Mouse (Mus musculus): ENCODE measurements around the gene Rnf222. TPM values are rescaled to one million over a fixed set of nuclear protein-coding genes. Genes with fewer than 3 reads are reported as not detected.

Gene Rnf222
- polyA plus RNA-seq, 1 experiment from 2014 or later = not detected

DNA sequence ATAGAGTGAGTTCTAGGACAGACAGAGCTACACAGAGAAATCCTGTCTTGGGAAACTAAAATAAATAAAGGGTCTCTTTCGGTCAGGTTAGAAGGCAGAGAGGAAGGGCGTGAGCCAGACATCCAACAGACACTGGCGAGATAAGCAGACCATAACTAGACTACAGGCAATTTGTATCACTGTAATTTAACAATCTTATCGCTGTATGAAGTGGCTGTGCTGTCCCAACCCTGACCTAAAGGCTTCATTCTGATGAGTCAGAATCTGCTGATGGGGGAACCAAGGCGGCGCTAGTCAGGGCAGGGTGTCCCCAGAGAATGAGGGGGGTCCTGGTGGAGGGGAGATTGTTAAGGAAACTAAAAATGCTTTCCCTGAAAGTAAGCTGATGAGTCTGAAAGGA lies 10.4 kb downstream of the Rnf222 start:
- WGBS = 61% methylated on average over 6 of the region's 6 CpGs
- Histone ChIP-seq H3K4me2 (ENCODE audit: low read length) (no peak overlapping the region), H3K4me1 (ENCODE audit: control insufficient read depth in 2 of 2, insufficient read depth in 2 of 2, low read length in 2 of 2) (peaks cover 0 to 7% of the 10 kb centered on the region in 2 experiments; a peak in 1 of 4 replicates), H3K9me3 (ENCODE audit: control insufficient read depth, low read length) (0 out of 2 replicates have a peak, but pooled peaks cover 2% of the 10 kb centered on the region), H3K27ac (replicated peaks in 1 of 2; ENCODE audit: control insufficient read depth in 1 of 2, insufficient read depth in 1 of 2, low read depth in 2 of 2, low read length in 2 of 2) (no peak overlapping the region), H3K4me3 (ENCODE audit: control insufficient read depth in 1 of 2, insufficient read depth in 1 of 2, low read depth in 1 of 2, low read length in 2 of 2) (no peak overlapping the region), H3K27me3 (ENCODE audit: control insufficient read depth, insufficient read depth, low read length) (no peaks in the 10 kb centered on the region), H3K9ac (ENCODE audit: low read length) (no peak overlapping the region), H3K36me3 (ENCODE audit: control insufficient read depth, insufficient read depth, low read length) (peaks cover 14% of the 10 kb centered on the region)
- ATAC-seq (ENCODE audit: insufficient number of reproducible peaks, insufficient read depth, low FRiP score, low read depth) = no peak

DNA sequence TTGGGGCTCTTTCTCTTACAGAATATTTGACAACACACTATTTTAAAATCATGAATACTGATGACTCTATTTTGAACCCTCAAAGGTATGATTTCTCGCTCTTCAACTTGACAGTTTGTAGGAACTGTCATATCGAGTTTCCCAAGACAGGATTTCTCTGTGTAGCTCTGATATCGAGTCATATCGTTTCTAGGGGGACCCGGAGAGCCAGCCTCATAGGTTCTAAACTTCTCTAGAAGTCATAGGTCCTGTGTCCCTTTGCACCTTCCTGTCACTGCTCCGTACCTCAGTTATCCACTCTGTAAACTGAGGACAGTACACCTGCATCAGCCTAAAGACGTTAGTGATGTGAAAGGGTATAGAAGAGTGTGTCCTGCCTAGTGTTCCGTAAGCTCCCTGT lies 11.5 kb downstream of the Rnf222 start:
- Histone ChIP-seq H3K4me2 (ENCODE audit: low read length) (no peak overlapping the region), H3K36me3 (ENCODE audit: control insufficient read depth, insufficient read depth, low read length) (peaks cover 24% of the 10 kb centered on the region), H3K9ac (ENCODE audit: low read length) (no peak overlapping the region), H3K4me1 (ENCODE audit: control insufficient read depth in 2 of 2, insufficient read depth in 2 of 2, low read length in 2 of 2) (peaks cover 0 to 7% of the 10 kb centered on the region in 2 experiments; a peak in 1 of 4 replicates), H3K27ac (replicated peaks in 1 of 2; ENCODE audit: control insufficient read depth in 1 of 2, insufficient read depth in 1 of 2, low read depth in 2 of 2, low read length in 2 of 2) (no peak overlapping the region), H3K4me3 (ENCODE audit: control insufficient read depth in 1 of 2, insufficient read depth in 1 of 2, low read depth in 1 of 2, low read length in 2 of 2) (no peak overlapping the region), H3K9me3 (ENCODE audit: control insufficient read depth, low read length) (0 out of 2 replicates have a peak, but pooled peaks cover 2% of the 10 kb centered on the region), H3K27me3 (ENCODE audit: control insufficient read depth, insufficient read depth, low read length) (no peaks in the 10 kb centered on the region)
- WGBS = 85% methylated on average over 8 of the region's 8 CpGs
- no peak for ATAC-seq (ENCODE audit: insufficient number of reproducible peaks, insufficient read depth, low FRiP score, low read depth)

DNA sequence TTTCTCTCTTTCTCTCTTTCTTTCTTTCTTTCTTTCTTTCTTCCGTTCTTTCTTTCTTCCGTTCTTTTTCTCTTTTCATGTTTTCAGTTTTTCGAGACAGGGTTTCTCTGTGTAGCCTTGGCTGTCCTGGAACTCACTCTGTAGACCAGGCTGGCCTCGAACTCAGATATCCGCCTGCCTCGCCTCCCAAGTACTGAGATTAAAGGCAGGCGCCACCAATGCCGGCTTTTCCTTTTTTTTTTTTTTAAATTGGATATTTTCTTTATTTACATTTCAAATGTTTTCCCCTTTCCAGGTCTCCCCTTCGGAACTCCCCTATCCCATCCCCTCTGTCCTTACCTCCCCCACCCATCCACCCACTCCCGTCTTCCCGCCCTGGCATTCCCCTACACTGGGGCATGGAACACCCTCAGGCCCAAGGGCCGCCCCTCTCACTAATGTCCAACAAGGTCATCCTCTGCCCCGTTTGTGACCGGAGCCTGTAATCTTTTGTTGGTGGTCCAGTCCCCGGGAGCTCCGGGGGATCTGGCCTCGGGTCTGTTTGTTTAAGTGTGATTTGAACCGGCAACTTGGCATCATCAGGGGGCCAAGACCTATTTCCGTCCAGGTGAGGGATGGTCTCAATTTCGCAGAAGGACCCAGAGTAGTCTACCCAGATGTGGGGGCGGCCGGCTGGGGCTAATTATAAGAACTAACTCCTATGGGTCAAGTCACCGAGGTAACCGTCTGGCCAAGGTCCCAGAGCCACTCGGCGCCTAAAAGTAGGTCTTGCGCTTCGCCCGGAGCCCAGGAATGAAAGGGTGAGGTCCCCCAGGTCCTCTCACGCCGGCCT lies 12.4 kb downstream of the Rnf222 start:
- Histone ChIP-seq H3K36me3 (ENCODE audit: control insufficient read depth, insufficient read depth, low read length) (peaks cover 33% of the 10 kb centered on the region), H3K27me3 (ENCODE audit: control insufficient read depth, insufficient read depth, low read length) (no peaks in the 10 kb centered on the region), H3K4me1 (ENCODE audit: control insufficient read depth in 2 of 2, insufficient read depth in 2 of 2, low read length in 2 of 2) (peaks cover 0 to 7% of the 10 kb centered on the region in 2 experiments; a peak in 1 of 4 replicates), H3K27ac (replicated peaks in 1 of 2; ENCODE audit: control insufficient read depth in 1 of 2, insufficient read depth in 1 of 2, low read depth in 2 of 2, low read length in 2 of 2) (no peak overlapping the region), H3K9me3 (ENCODE audit: control insufficient read depth, low read length) (0 out of 2 replicates have a peak, but pooled peaks cover 2% of the 10 kb centered on the region), H3K4me3 (ENCODE audit: control insufficient read depth in 1 of 2, insufficient read depth in 1 of 2, low read depth in 1 of 2, low read length in 2 of 2) (peak overlapping the region; percentile 42 to 80), H3K4me2 (ENCODE audit: low read length) (peak overlapping the region; percentile 74), H3K9ac (ENCODE audit: low read length) (peak overlapping the region; percentile 64)
- 26% methylated on average over 31 of the region's 31 CpGs for WGBS
- ATAC-seq (ENCODE audit: insufficient number of reproducible peaks, insufficient read depth, low FRiP score, low read depth) = no peak

DNA sequence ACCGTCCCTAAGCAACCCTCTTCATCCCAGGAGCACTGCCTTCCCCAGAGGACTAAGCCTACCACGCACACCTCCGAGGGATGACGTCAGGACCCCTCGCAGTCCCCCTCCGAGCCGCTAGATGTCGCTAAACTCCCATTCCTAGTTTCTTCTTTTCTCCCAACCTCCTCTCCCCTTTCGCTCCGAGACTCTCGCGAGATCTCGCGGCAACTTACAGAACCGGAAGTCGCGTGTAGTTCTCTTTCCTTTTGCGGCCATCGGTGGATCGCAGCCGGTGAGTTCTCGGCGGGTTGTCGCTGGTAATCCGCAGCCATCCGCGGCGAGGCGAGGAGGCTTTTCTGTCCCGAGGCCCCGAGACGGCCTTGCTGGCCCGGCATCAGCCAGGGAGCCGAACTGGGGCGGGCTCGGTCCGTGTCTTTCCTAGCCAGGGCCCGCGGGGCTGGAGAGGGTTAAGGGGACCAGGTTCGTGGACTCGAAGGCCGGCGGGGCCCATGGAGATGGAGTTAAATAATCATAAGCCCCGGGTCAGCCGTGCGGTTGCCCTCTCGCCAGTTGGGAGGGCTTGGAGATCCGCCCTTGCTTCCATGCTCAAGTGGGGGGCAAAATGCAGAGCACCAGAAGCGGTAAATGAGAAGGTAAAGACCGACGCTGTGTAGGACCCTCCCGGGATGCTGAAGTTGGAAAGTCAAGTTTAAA lies 13.1 kb downstream of the Rnf222 start, which contains the start of gene Rpl26:
Gene Rpl26 (plus strand): TSS at position 233 of the 696 bp plus-strand sequence.
- ATAC-seq (ENCODE audit: insufficient number of reproducible peaks, insufficient read depth, low FRiP score, low read depth) = peak; percentile 77
- 0 out of 2 replicates have a peak, but pooled peaks cover 2% of the 10 kb centered on the region for H3K9me3 ChIP-seq (ENCODE audit: control insufficient read depth, low read length)
- under 1% methylated on average over 52 of the region's 52 CpGs for WGBS
- H3K27me3 ChIP-seq (ENCODE audit: control insufficient read depth, insufficient read depth, low read length) = no peaks in the 10 kb centered on the region
- H3K4me1 ChIP-seq (ENCODE audit: control insufficient read depth in 2 of 2, insufficient read depth in 2 of 2, low read length in 2 of 2) = peaks cover 0 to 7% of the 10 kb centered on the region in 2 experiments; a peak in 1 of 4 replicates
- H3K36me3 ChIP-seq (ENCODE audit: control insufficient read depth, insufficient read depth, low read length) = peaks cover 41% of the 10 kb centered on the region
- peak within 1 kb of the TSS; percentile 76 to 82 for H3K27ac ChIP-seq (replicated peaks in 1 of 2; ENCODE audit: control insufficient read depth in 1 of 2, insufficient read depth in 1 of 2, low read depth in 2 of 2, low read length in 2 of 2)
- peak within 1 kb of the TSS; percentile 74 for H3K4me2 ChIP-seq (ENCODE audit: low read length)
- peak within 1 kb of the TSS; percentile 92 for H3K9ac ChIP-seq (ENCODE audit: low read length)
- peak within 1 kb of the TSS; percentile 80 to 95 for H3K4me3 ChIP-seq (ENCODE audit: control insufficient read depth in 1 of 2, insufficient read depth in 1 of 2, low read depth in 1 of 2, low read length in 2 of 2)

DNA sequence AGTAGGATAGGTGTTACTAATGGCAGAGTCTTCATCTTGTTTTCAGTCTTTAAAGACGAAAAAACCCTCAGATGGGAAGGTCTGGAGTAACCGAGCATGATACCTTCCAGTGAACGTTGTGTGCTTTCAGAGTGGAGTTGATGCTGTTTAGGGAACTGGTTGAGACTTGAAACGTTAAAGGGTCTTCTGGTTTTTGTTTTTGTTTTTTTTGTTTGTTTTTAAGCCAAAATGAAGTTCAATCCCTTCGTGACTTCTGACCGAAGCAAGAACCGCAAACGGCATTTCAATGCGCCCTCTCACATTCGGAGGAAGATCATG lies 13.7 kb downstream of the Rnf222 start:
- no peak for ATAC-seq (ENCODE audit: insufficient number of reproducible peaks, insufficient read depth, low FRiP score, low read depth)
- Histone ChIP-seq H3K27me3 (ENCODE audit: control insufficient read depth, insufficient read depth, low read length) (no peaks in the 10 kb centered on the region), H3K4me3 (ENCODE audit: control insufficient read depth in 1 of 2, insufficient read depth in 1 of 2, low read depth in 1 of 2, low read length in 2 of 2) (peak overlapping the region; percentile 80 to 95), H3K4me1 (ENCODE audit: control insufficient read depth in 2 of 2, insufficient read depth in 2 of 2, low read length in 2 of 2) (peaks cover 0 to 7% of the 10 kb centered on the region in 2 experiments; a peak in 1 of 4 replicates), H3K27ac (replicated peaks in 1 of 2; ENCODE audit: control insufficient read depth in 1 of 2, insufficient read depth in 1 of 2, low read depth in 2 of 2, low read length in 2 of 2) (peak overlapping the region; percentile 76 to 82), H3K9me3 (ENCODE audit: control insufficient read depth, low read length) (0 out of 2 replicates have a peak, but pooled peaks cover 1% of the 10 kb centered on the region), H3K36me3 (ENCODE audit: control insufficient read depth, insufficient read depth, low read length) (peaks cover 45% of the 10 kb centered on the region), H3K9ac (ENCODE audit: low read length) (peak overlapping the region; percentile 92), H3K4me2 (ENCODE audit: low read length) (peak overlapping the region; percentile 74)
- under 1% methylated on average over 10 of the region's 10 CpGs for WGBS

DNA sequence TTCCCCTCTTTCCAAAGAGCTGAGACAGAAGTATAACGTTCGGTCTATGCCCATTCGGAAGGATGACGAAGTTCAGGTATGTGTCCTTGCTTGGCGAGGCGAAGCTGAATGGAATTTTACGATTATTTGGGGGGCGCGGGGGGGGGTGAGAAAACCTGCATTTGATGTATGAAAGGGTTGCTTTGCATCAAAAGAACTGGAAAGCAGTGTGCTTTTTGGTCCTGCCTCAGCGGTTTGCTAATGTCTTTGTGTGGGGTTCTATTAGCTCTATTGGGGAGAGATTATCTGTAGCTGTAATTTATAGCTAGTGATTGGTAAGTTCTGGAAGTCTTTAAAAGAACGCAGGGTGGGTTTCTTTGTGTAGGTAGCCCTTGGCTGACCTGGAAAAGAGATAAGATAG lies 14.0 kb downstream of the Rnf222 start:
- WGBS = under 1% methylated on average over 11 of the region's 11 CpGs

DNA sequence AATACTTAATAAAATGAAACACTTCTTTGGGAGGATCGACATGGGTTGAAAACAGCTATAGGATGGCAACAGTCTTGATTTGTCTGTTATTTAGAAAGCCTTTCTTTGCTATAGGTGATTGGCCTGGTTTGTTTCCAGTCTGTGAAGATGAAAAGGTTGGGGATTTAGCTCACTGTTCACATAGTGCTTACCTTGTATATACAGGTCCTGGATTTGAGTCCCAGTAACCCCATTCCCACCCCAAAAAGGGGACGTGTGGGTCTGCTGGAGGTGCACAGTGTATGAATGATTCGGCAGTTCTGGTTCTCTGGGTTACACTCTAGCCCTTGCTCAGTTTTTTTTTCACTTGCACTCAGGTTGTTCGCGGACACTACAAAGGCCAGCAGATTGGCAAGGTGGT lies 14.5 kb downstream of the Rnf222 start:
- H3K36me3 ChIP-seq (ENCODE audit: control insufficient read depth, insufficient read depth, low read length) = peaks cover 49% of the 10 kb centered on the region
- H3K4me3 ChIP-seq (ENCODE audit: control insufficient read depth in 1 of 2, insufficient read depth in 1 of 2, low read depth in 1 of 2, low read length in 2 of 2) = peak overlapping the region in 1 of 2 experiments; percentile 80; a peak in 3 of 4 replicates
- peak overlapping the region; percentile 74 for H3K4me2 ChIP-seq (ENCODE audit: low read length)
- H3K27me3 ChIP-seq (ENCODE audit: control insufficient read depth, insufficient read depth, low read length) = no peaks in the 10 kb centered on the region
- no peak for ATAC-seq (ENCODE audit: insufficient number of reproducible peaks, insufficient read depth, low FRiP score, low read depth)
- peaks cover 0 to 7% of the 10 kb centered on the region in 2 experiments; a peak in 1 of 4 replicates for H3K4me1 ChIP-seq (ENCODE audit: control insufficient read depth in 2 of 2, insufficient read depth in 2 of 2, low read length in 2 of 2)
- H3K27ac ChIP-seq (replicated peaks in 1 of 2; ENCODE audit: control insufficient read depth in 1 of 2, insufficient read depth in 1 of 2, low read depth in 2 of 2, low read length in 2 of 2) = no peak overlapping the region
- WGBS = 85% methylated on average over 5 of the region's 5 CpGs
- H3K9me3 ChIP-seq (ENCODE audit: control insufficient read depth, low read length) = no peaks in the 10 kb centered on the region
- peak overlapping the region; percentile 92 for H3K9ac ChIP-seq (ENCODE audit: low read length)

More for the DNA sequence above, 14.0 kb downstream of the Rnf222 start:
- peak overlapping the region; percentile 74 for H3K4me2 ChIP-seq (ENCODE audit: low read length)
- ATAC-seq (ENCODE audit: insufficient number of reproducible peaks, insufficient read depth, low FRiP score, low read depth) = no peak
- H3K27me3 ChIP-seq (ENCODE audit: control insufficient read depth, insufficient read depth, low read length) = no peaks in the 10 kb centered on the region
- H3K9me3 ChIP-seq (ENCODE audit: control insufficient read depth, low read length) = no peaks in the 10 kb centered on the region
- peaks cover 0 to 7% of the 10 kb centered on the region in 2 experiments; a peak in 1 of 4 replicates for H3K4me1 ChIP-seq (ENCODE audit: control insufficient read depth in 2 of 2, insufficient read depth in 2 of 2, low read length in 2 of 2)
- H3K9ac ChIP-seq (ENCODE audit: low read length) = peak overlapping the region; percentile 92
- no peak overlapping the region; a peak in 1 of 4 replicates for H3K27ac ChIP-seq (replicated peaks in 1 of 2; ENCODE audit: control insufficient read depth in 1 of 2, insufficient read depth in 1 of 2, low read depth in 2 of 2, low read length in 2 of 2)
- H3K4me3 ChIP-seq (ENCODE audit: control insufficient read depth in 1 of 2, insufficient read depth in 1 of 2, low read depth in 1 of 2, low read length in 2 of 2) = peak overlapping the region; percentile 80 to 95
- H3K36me3 ChIP-seq (ENCODE audit: control insufficient read depth, insufficient read depth, low read length) = peaks cover 48% of the 10 kb centered on the region

Data from heart, embryonic 14.5 days (tissue).